Mouse (Mus musculus) erythroblast, embryonic 14.5 days (primary cell): Measurements from ENCODE around the gene Ank3.

Experiments used
- GATA1 ChIP-seq: IDR thresholded peaks from 2 replicates; pipeline ENCODE4 v1.6.1; 2012; ENCODE audit warnings: low read length, inconsistent platforms, mixed read lengths
- TAL1 ChIP-seq: IDR thresholded peaks from 3 replicates; pipeline ENCODE4 v1.6.1; 2012; ENCODE audit warnings: low read length, inconsistent platforms, mixed read lengths

GRCm38 (mm10) chr10:69888399-69888798, 489.8 kb downstream of the Ank3 start:
- TF ChIP-seq TAL1 (no peak), GATA1 (no peak)
